Mouse (Mus musculus) adrenal gland (tissue): ENCODE measurements around the gene Vipr1.

Source experiments
- intact Hi-C: fragments of 180-260 bp; cut with DNase I; formaldehyde crosslinking; loops from one replicate; pipeline ENCODE4 v1.15.1; 2025

The Vipr1 gene

GRCm38 (mm10) chr9:121717048-121717447 lies 74.5 kb downstream of the Vipr1 start:
- intact Hi-C loops: no loop called here

GRCm38 (mm10) chr9:121718070-121718705 lies 75.7 kb downstream of the Vipr1 start:
- intact Hi-C loops: no loop called here

DNA sequence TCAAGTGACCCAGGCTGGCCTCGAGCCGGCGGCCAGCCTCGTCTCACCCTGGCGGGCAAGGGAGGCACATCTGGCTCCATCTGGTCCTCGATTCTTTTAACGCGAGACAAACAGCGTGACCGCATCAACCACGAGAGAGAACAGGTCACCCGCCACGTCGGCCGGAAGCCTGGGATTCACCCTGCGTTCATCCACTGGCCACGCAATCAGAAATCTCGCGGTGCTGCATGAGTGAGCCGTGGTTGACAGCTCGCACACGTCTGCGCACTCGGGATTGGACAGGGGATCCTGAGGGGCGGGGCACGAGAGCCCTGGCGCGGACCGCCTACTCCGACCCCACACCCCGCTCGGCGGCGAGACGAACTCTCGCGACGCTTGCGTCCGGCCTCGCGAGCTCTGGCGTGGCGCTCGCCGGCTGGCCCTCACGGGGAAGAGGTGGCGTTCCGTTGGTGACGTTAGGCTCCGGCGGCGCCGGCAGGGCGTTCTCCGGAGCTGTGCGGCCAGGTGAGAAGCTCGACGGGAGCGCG lies 76.3 kb downstream of the Vipr1 start, which contains the start of gene Nktr:
Gene Nktr, plus strand, starts transcription at position 378 of the 527 bp plus-strand sequence.
- intact Hi-C loops: no loop called here

GRCm38 (mm10) chr9:121719347-121720331 lies 77.1 kb downstream of the Vipr1 start:
- intact Hi-C loops: no loop called here
